Mouse (Mus musculus): ENCODE measurements around the gene Gm13691. TPM values are rescaled to one million over a fixed set of nuclear protein-coding genes. Genes with fewer than 3 reads are reported as not detected.

The Gm13691 gene
- total and polyA plus RNA-seq, 3 experiments: 0.04 to 0.44 TPM; not detected in 1

DNA sequence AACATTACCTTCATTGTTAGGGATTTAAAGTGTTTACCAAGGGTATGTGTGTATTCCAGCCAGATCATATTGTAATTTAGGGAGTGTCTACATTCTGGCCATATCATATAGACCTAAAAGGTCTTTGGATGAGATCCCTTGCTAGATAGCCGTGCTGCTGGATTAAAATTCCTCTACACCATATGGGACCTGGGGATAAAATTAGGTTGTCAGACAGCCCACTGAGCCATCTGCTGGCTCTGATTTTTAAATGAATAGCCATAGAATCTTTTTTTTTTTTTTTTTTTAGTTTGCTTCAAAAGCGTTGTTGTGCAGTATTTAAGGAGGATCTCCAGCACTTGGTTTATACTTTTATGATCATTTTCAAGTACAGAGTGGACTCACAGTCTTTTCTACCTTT is 42.2 kb downstream of the Gm13691 start:
- Histone ChIP-seq H3K79me2 (replicated peaks; ENCODE audit: control insufficient read depth, extremely low read depth, insufficient read depth, poor library complexity, severe bottlenecking) (no peaks in the 10 kb centered on the region), H3K36me3 (replicated peaks in 1 of 2; ENCODE audit: control insufficient read depth in 1 of 2, insufficient read depth in 1 of 2, low read length in 1 of 2) (no peaks in the 10 kb centered on the region), H3K27ac (ENCODE audit: insufficient read depth, low read depth) (no peak overlapping the region), H3K27me3 (replicated peaks) (no peaks in the 10 kb centered on the region), H3K4me1 (ENCODE audit: control insufficient read depth in 1 of 2, insufficient read depth in 2 of 2) (no peaks in the 10 kb centered on the region), H3K4me3 (replicated peaks in 1 of 3; ENCODE audit: low read depth in 2 of 3, low read length in 2 of 3, poor library complexity in 1 of 3) (no peak overlapping the region), H3K4me2 (ENCODE audit: insufficient read depth, low read depth, poor library complexity, severe bottlenecking) (no peak overlapping the region), H3K9me3 (replicated peaks; ENCODE audit: low read length) (no peaks in the 10 kb centered on the region), H3K9ac (ENCODE audit: insufficient read depth, low read depth) (no peak overlapping the region)
- no peak for DNase-seq (ENCODE audit: extremely low read depth)
- dilution Hi-C loops (cut with MboI; ENCODE audit: extremely low pct_ligation_motif_present, extremely low pct_unique_long_range_greater_than_20kb, low sequenced_read_pairs): no loop called here
- TF ChIP-seq ELF1 (IDR thresholded peaks at IDR 0.05; ENCODE audit: low read depth, low read length) (no peak), UBTF (IDR thresholded peaks at IDR 0.05; ENCODE audit: low read depth, low read length) (no peak), CHD1 (IDR thresholded peaks at IDR 0.05; ENCODE audit: low read depth, low read length) (no peak), CTCF (conservative IDR thresholded peaks at IDR 0.05 in 1 of 2, IDR thresholded peaks at IDR 0.05 in 1 of 2; ENCODE audit: low read depth in 2 of 2, low read length in 2 of 2) (no peak), SIN3A (IDR thresholded peaks at IDR 0.05; ENCODE audit: low read length) (no peak), TBP (conservative IDR thresholded peaks at IDR 0.05; ENCODE audit: low read depth, low read length) (no peak), CHD2 (IDR thresholded peaks at IDR 0.05; ENCODE audit: low read length) (no peak), JUND (conservative IDR thresholded peaks at IDR 0.05; ENCODE audit: low read depth, low read length) (no peak), GABPA (IDR thresholded peaks at IDR 0.05; ENCODE audit: insufficient replicate concordance, low read depth, low read length) (no peak), MXI1 (IDR thresholded peaks at IDR 0.05; ENCODE audit: low read depth, low read length) (no peak), ZMIZ1 (IDR thresholded peaks at IDR 0.05; ENCODE audit: low read depth, low read length) (no peak)
- in situ Hi-C loops (cut with MboI; ENCODE audit: low pct_ligation_motif_present, low pct_unique_long_range_greater_than_20kb, low sequenced_read_pairs): loop anchor here (25.0 kb wide), 1 partner anchor 405 kb away; the partner anchor contains the start of gene Calcrl

DNA sequence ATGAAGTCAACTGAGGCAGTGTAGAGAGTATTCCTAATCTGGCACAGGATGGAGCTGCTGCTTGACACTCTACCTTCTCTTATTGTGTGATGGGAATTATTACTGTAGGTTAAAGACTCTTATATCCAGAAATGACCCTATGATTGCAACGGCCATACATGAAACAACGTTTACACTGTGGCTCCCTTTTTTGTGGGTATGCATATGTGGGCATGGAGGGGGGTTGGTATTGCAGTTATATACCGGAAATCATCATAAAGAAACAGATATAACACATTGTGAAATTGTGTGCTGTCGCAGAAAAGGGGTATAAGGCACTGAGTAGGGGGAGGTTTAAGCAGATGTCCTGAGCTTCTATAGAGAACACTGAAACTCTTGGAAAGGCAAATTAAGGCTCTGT is 45.6 kb downstream of the Gm13691 start:
- no peak overlapping the region for H3K27ac ChIP-seq (ENCODE audit: insufficient read depth, low read depth)
- dilution Hi-C loops (cut with MboI; ENCODE audit: extremely low pct_ligation_motif_present, extremely low pct_unique_long_range_greater_than_20kb, low sequenced_read_pairs) (no loop called here), in situ Hi-C loops (cut with MboI; ENCODE audit: low pct_ligation_motif_present, low pct_unique_long_range_greater_than_20kb, low sequenced_read_pairs) (loop anchor here (25.0 kb wide), 1 partner anchor 401 kb away; the partner anchor contains the start of gene Calcrl)
- no peak overlapping the region for H3K9ac ChIP-seq (ENCODE audit: insufficient read depth, low read depth)
- H3K27me3 ChIP-seq (replicated peaks): no peaks in the 10 kb centered on the region
- H3K9me3 ChIP-seq (replicated peaks; ENCODE audit: low read length): no peaks in the 10 kb centered on the region
- H3K79me2 ChIP-seq (replicated peaks; ENCODE audit: control insufficient read depth, extremely low read depth, insufficient read depth, poor library complexity, severe bottlenecking): no peaks in the 10 kb centered on the region
- no peak overlapping the region for H3K4me2 ChIP-seq (ENCODE audit: insufficient read depth, low read depth, poor library complexity, severe bottlenecking)
- H3K36me3 ChIP-seq (replicated peaks in 1 of 2; ENCODE audit: control insufficient read depth in 1 of 2, insufficient read depth in 1 of 2, low read length in 1 of 2): no peaks in the 10 kb centered on the region
- no peaks in the 10 kb centered on the region for H3K4me1 ChIP-seq (ENCODE audit: control insufficient read depth in 1 of 2, insufficient read depth in 2 of 2)
- no peak for TF ChIP-seq UBTF (IDR thresholded peaks at IDR 0.05; ENCODE audit: low read depth, low read length)
- no peak for TF ChIP-seq USF1 (IDR thresholded peaks at IDR 0.05; ENCODE audit: low read depth, low read length)
- no peak for TF ChIP-seq MAX (IDR thresholded peaks at IDR 0.05; ENCODE audit: low read length)
- TF ChIP-seq CHD1 (IDR thresholded peaks at IDR 0.05; ENCODE audit: low read depth, low read length): no peak
- no peak for TF ChIP-seq ZNF384 (IDR thresholded peaks at IDR 0.05; ENCODE audit: low read depth, low read length)
- TF ChIP-seq ZC3H11A (IDR thresholded peaks at IDR 0.05; ENCODE audit: low read depth, low read length): no peak
- no peak for TF ChIP-seq MXI1 (IDR thresholded peaks at IDR 0.05; ENCODE audit: low read depth, low read length)
- TF ChIP-seq CHD2 (IDR thresholded peaks at IDR 0.05; ENCODE audit: low read length): no peak
- TF ChIP-seq USF2 (conservative IDR thresholded peaks at IDR 0.05; ENCODE audit: low read depth, low read length): no peak
- TF ChIP-seq ZKSCAN1 (IDR thresholded peaks at IDR 0.05; ENCODE audit: borderline replicate concordance, low read depth, low read length): no peak
- no peak for TF ChIP-seq ZMIZ1 (IDR thresholded peaks at IDR 0.05; ENCODE audit: low read depth, low read length)
- no peak for TF ChIP-seq MAZ (IDR thresholded peaks at IDR 0.05; ENCODE audit: low read depth, low read length)
- TF ChIP-seq RCOR1 (conservative IDR thresholded peaks at IDR 0.05; ENCODE audit: low read depth, low read length): no peak
- no peak for TF ChIP-seq EP300 (IDR thresholded peaks at IDR 0.05; ENCODE audit: low read length)
- TF ChIP-seq ELF1 (IDR thresholded peaks at IDR 0.05; ENCODE audit: low read depth, low read length): no peak
- DNase-seq (ENCODE audit: extremely low read depth): no peak
- no peak overlapping the region for H3K4me3 ChIP-seq (replicated peaks in 1 of 3; ENCODE audit: low read depth in 2 of 3, low read length in 2 of 3, poor library complexity in 1 of 3)

Measured in CH12.LX (cell line).